Mouse (Mus musculus) cerebral cortex, adult 2 months (tissue): ENCODE data around the gene Serinc2.

Source experiments
- WGBS: fragments of 180-500 bp; shearing (Covaris S2); methylation state at CpG from one replicate; pipeline ENCODE4 v1.1.7; 2018; 5-methylcytosine and 5-hydroxymethylcytosine counted together

The Serinc2 gene

GRCm38 (mm10) chr4:130297123-130297529 is 18.1 kb upstream of the Serinc2 start:
- WGBS = 25% methylated on average over 13 of the region's 13 CpGs

GRCm38 (mm10) chr4:130296243-130296965 is 17.4 kb upstream of the Serinc2 start:
- 91% methylated on average over 13 of the region's 13 CpGs for whole genome bisulfite sequencing

GRCm38 (mm10) chr4:130295047-130295745 is 16.2 kb upstream of the Serinc2 start:
- WGBS = 59% methylated on average over 23 of the region's 23 CpGs

- 91% methylated on average over 8 of the region's 8 CpGs for WGBS
Measured at GRCm38 (mm10) chr4:130294513-130294912, 15.5 kb upstream of the Serinc2 start.

- WGBS = 10% methylated on average over 4 of the region's 4 CpGs
Measured at GRCm38 (mm10) chr4:130292271-130292670, 13.3 kb upstream of the Serinc2 start.

GRCm38 (mm10) chr4:130289824-130290223 is 10.8 kb upstream of the Serinc2 start:
- WGBS = 63% methylated on average over 3 of the region's 3 CpGs

GRCm38 (mm10) chr4:130286531-130286930 is 7.5 kb upstream of the Serinc2 start:
- WGBS = 66% methylated on average over 3 of the region's 3 CpGs

GRCm38 (mm10) chr4:130283826-130284225 is 4.8 kb upstream of the Serinc2 start:
- WGBS = 51% methylated on average over 9 of the region's 9 CpGs

- WGBS = 80% methylated on average over 5 of the region's 5 CpGs
Measured at GRCm38 (mm10) chr4:130282856-130283255, 3.9 kb upstream of the Serinc2 start.

GRCm38 (mm10) chr4:130276573-130277176 is 2.3 kb downstream of the Serinc2 start:
- 66% methylated on average over 7 of the region's 7 CpGs for WGBS

- 47% methylated on average over 5 of the region's 5 CpGs for WGBS
Measured at GRCm38 (mm10) chr4:130275823-130276105, 3.2 kb downstream of the Serinc2 start.

- WGBS = 3% methylated on average over 62 of the region's 62 CpGs
Measured at GRCm38 (mm10) chr4:130275016-130275822, 3.8 kb downstream of the Serinc2 start.

- 4% methylated on average over 29 of the region's 29 CpGs for WGBS
Measured at GRCm38 (mm10) chr4:130274346-130275015, 4.5 kb downstream of the Serinc2 start.

GRCm38 (mm10) chr4:130273698-130274345 is 5.2 kb downstream of the Serinc2 start:
- WGBS = 14% methylated on average over 12 of the region's 12 CpGs

- WGBS = 55% methylated on average over 6 of the region's 6 CpGs
Measured at GRCm38 (mm10) chr4:130270611-130271347, 8.2 kb downstream of the Serinc2 start.

GRCm38 (mm10) chr4:130270089-130270488 is 8.9 kb downstream of the Serinc2 start:
- 49% methylated on average over 8 of the region's 8 CpGs for WGBS

GRCm38 (mm10) chr4:130268736-130269135 is 10.3 kb downstream of the Serinc2 start:
- WGBS = 90% methylated on average over 10 of the region's 10 CpGs

GRCm38 (mm10) chr4:130267069-130267468 is 11.9 kb downstream of the Serinc2 start:
- WGBS = 94% methylated on average over 7 of the region's 7 CpGs

- 69% methylated on average over 9 of the region's 9 CpGs for WGBS
Measured at GRCm38 (mm10) chr4:130266601-130267000, 12.4 kb downstream of the Serinc2 start.

GRCm38 (mm10) chr4:130264698-130265349 is 14.2 kb downstream of the Serinc2 start:
- WGBS = 27% methylated on average over 24 of the region's 24 CpGs
